Mouse (Mus musculus) neural tube, embryonic 10.5 days (tissue): ENCODE measurements around the gene Tmem189.

ENCODE experiments used
- DNase-seq: peaks from one replicate; pipeline ENCODE4 v3.0.0-alpha.2; 2017; ENCODE audit warnings: low spot score; ENCODE audit errors: extremely low spot score

Gene Tmem189

DNA sequence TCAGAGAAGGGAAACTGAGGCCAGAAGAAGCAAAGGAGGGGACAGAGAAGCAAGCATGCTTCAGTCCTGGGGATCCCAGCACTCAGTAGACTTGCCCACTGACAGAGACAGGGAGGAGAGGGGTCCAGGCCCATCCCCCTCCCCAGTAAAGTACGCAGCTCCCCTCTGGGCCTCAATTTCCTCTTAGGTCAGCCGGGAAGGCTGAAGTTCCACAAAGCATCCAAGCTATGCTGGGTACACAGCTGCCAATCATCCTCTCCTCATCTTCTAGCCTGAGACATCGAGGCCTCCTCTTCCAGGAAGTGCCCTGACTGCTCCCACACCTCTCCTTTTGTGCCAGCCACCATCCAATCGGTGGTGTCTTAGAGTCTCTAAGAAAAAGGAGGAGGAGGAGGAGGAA, 93.4 kb downstream of the Tmem189 start:
- DNase-seq: no peak

DNA sequence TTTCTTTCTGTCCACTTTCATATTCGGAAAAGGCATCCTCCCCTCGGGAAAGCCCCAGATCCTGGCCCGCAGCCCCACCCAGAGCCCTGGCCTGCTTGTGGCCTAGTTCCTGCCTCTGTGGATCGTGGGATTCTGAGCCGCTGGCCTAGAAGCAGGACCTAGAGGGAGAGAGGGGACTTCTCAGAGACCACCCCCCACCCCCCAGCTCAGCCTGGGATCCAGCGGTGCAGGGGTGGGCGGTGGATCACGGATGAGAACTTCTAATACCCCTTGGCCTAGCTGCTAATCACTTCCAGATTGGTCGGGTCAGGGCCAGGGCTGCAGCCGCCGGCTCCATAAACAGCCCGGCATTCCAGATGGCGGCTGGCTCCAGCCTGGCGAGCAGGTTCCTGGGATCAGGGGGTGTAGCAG, 93.9 kb downstream of the Tmem189 start:
- peak; percentile 84 for DNase-seq

DNA sequence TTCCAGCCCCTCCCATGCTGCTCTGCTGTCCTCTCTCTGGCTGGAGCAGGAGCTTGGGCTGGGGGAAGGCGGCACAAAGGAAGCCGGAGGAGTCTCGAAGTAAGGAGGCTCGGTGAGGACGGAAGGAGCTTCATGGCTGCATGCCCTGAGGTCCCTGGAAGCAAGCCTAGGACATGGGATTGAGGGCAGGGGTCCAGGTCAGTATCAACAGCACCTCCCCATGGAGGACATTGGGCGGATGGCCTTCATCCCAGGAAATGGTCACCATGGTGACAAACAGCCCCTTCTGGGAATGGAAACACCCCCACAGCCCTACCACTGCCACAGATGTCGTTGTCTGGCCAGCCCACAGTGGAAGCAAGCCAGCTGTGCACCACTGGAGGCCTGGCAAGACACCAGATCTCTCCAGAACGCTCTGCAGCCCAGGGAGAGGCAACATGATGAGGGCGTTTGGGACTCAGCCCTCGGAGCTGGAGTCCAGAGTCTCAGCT, 95.1 kb downstream of the Tmem189 start:
- no peak for DNase-seq

DNA sequence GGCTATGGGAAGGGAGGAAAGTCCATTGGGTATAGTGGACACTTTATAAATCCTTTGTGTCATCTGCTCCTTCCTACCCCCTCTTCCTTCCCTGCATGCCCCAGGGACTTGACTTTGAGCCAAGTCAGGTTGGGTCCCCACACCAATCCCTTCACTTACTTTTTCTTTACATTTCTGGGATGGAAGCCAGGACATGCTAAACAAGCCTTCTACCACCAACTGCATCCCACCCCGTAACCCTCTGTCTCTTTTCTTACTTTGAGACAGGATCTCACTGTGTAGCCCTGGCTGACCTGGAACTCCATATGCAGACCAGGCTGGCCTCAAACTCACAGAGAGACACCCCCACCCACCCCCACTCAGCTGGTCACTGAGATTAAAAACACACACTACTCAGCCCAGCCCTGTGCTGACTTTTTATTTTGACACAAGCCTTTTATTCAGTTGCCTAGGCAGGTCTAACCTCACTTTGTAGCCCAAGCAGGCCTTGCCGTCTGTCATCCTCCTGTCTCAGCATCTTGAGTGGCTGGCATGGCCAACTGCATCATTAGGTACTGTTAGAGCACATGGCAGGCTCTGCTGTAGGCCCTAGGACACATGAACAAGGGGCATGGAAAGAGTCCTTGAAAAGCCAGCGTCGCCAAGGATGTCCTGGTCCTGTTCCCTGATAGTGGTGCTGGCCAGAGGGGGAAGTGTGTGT, 95.9 kb downstream of the Tmem189 start:
- no peak for DNase-seq
